ENCODE assay signal across 8 mouse cellular contexts in genomic region chr8:123145279-123145678, GRCm38 (mm10). TPM values are rescaled to one million over a fixed set of nuclear protein-coding genes. Genes with fewer than 3 reads are reported as not detected.
A peak's percentile ranks its signal among the peaks of the same experiment; 100 is the strongest.
DNase-seq lines count a peak whose midpoint lies in the region.

No protein-coding gene starts in this region.

- peak; percentile 53 to 78 for DNase-seq in adrenal gland, adult (ENCODE audit: inconsistent age in 2 of 2, low spot score in 1 of 2)
- DNase-seq in adrenal gland, adult 8-10 months, result no peak
- peak; percentile 32 for DNase-seq in urinary bladder, postnatal 25 days (ENCODE audit: low spot score)
- no peak for DNase-seq in urinary bladder, postnatal 4 days (ENCODE audit: low spot score in 2 of 2)
- peak; percentile 37 to 58 for DNase-seq in kidney, adult 8-10 months
- DNase-seq in retina, postnatal 1 day, result peak; percentile 22
- no peak for DNase-seq in cerebellum, postnatal 4 days (ENCODE audit: low spot score in 2 of 2)
- no peak for DNase-seq in urinary bladder, adult 2 months (ENCODE audit: low spot score)

RNA-seq across cellular contexts. Expression of gene Sult5a1, which starts 12.8 kb away (rescaled TPM):
- 10 to 100 TPM in 2 of 4 experiments, 1 to 10 TPM in 2; 6.5 to 17.8 (median 10.3) TPM for total RNA-seq in adrenal gland, adult 8-10 months (2022)
- polyA plus RNA-seq in urinary bladder, adult 2 months (2012; rRNA removed), result 8.9 and 10.6 TPM in 2 replicates

RNA-seq across cellular contexts. Expression of gene Cpne7, which starts 28.1 kb away (rescaled TPM):
- 1 to 10 TPM; 7.7 to 9.7 (median 8.8) TPM for total RNA-seq in adrenal gland, adult 8-10 months (2022)
- polyA plus RNA-seq in urinary bladder, adult 2 months (2012; rRNA removed), result 4.7 and 4.9 TPM in 2 replicates

RNA-seq across cellular contexts. Expression of gene Dpep1, which starts 40.8 kb away (rescaled TPM):
- 10 to 100 TPM; 40.8 to 52.6 (median 41.6) TPM for total RNA-seq in adrenal gland, adult 8-10 months (2022)
- polyA plus RNA-seq in urinary bladder, adult 2 months (2012; rRNA removed), result 56.5 and 73.2 TPM in 2 replicates

RNA-seq across cellular contexts. Expression of gene Rpl13, which starts 43.1 kb away (rescaled TPM):
- total RNA-seq in adrenal gland, adult 8-10 months (2022), result 100 to 1,000 TPM; 669 to 739 (median 714) TPM
- polyA plus RNA-seq in urinary bladder, adult 2 months (2012; rRNA removed), result 2,261 and 2,538 TPM in 2 replicates

Comparison
In these comparisons a context has a peak if more than half of its experiments do, and no peak if none do; other contexts are left out.
1. DNase-seq: peak in adrenal gland, adult (2 of 2), urinary bladder, postnatal 25 days (single experiment), kidney, adult 8-10 months (2 of 2) and retina, postnatal 1 day (single experiment); none in adrenal gland, adult 8-10 months (single experiment), urinary bladder, postnatal 4 days (0 of 2), cerebellum, postnatal 4 days (0 of 2) and urinary bladder, adult 2 months (single experiment).